Mouse (Mus musculus) bone marrow, adult 2 months (tissue): ENCODE data around the gene Gm7929. TPM values are rescaled to one million over a fixed set of nuclear protein-coding genes. Genes with fewer than 3 reads are reported as not detected.
"Not testable (repeated sequence)": the region's sequence is repeated elsewhere in the genome, so short reads cannot be mapped to it uniquely, and the experiment has no call there.

Experiments used
- H3K27ac ChIP-seq: fragments of 200-500 bp; 2 replicates; pipeline ENCODE4 v1.5.1; 2012; ENCODE audit warnings: low read depth, mild to moderate bottlenecking, control low read depth, inconsistent platforms, low read length; ENCODE audit not compliant: control insufficient read depth, poor library complexity, insufficient read depth
- H3K4me1 ChIP-seq: fragments of 200-500 bp; 2 replicates; pipeline ENCODE4 v1.6.1; 2011; ENCODE audit warnings: low read length; ENCODE audit not compliant: control insufficient read depth, insufficient read depth
- H3K4me3 ChIP-seq: fragments of 200-500 bp; replicated peaks from 2 replicates; pipeline ENCODE3; 2011; ENCODE audit warnings: mild to moderate bottlenecking, low read depth, low read length, control low read depth; ENCODE audit not compliant: control insufficient read depth
- WGBS: fragments of 180-500 bp; shearing (Covaris S2); methylation state at CpG from one replicate; pipeline ENCODE4 v1.1.7; 2018; 5-methylcytosine and 5-hydroxymethylcytosine counted together
- polyA plus RNA-seq: library from polyadenylated mRNA; stranded (reverse); fragments of >200 nt; gene quantifications from 2 replicates; pipeline ENCODE4 v1.2.4, GENCODE M21; 2011; ENCODE audit warnings: low replicate concordance; ENCODE audit not compliant: missing spikeins, insufficient read depth, insufficient read length

Gm7929 gene
- not detected in 2 replicates for polyA plus RNA-seq

DNA sequence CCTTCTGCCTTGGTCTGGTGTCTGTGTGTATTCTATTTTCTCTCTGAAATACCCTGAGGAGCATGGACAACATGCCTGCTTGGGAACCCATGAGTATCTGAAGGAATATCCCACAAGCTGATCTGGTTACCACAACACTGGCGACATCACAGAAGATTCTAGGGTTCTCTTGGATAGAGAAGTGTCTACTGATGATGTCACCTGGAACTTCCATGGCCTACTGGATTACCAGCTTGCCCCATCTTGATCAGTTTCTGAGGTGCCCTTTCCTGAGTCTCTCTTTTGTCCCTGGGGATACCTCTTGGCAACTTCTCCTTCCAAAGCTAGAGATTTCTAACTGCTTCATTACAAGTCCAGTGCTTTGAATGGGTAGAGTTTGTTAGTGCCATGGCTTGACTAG, at the start of gene Gm7929:
Gm7929 (minus strand) TSS at position 101 of the 400 bp plus-strand sequence.
- not testable (repeated sequence) for H3K27ac ChIP-seq, H3K4me1 ChIP-seq, H3K4me3 ChIP-seq
- WGBS: 77% methylated on average over 1 of the region's 1 CpGs

DNA sequence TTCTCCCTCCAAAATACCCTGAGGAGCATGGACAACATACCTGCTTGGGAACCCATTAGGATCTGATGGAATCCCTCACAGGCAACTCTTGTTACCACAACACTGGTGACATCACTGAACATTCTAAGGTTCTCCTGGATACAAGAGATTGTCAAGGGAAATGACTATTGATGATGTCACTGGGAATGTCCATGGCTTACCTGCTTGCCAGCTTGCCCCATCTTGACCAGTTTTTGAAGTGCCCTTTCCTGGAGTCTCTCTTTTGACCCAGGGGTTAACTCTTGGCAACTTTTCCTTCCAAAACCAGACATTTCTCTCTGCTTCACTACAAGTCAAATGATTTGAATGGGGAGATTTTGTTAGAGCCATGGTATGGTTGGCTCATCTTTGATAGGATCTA, 21.9 kb upstream of the Gm7929 start, which contains the start of gene Gm47189:
Gm47189 (minus strand) TSS at position 101 of the 400 bp plus-strand sequence.
- not testable (repeated sequence) for H3K4me3 ChIP-seq, H3K4me1 ChIP-seq, H3K27ac ChIP-seq

DNA sequence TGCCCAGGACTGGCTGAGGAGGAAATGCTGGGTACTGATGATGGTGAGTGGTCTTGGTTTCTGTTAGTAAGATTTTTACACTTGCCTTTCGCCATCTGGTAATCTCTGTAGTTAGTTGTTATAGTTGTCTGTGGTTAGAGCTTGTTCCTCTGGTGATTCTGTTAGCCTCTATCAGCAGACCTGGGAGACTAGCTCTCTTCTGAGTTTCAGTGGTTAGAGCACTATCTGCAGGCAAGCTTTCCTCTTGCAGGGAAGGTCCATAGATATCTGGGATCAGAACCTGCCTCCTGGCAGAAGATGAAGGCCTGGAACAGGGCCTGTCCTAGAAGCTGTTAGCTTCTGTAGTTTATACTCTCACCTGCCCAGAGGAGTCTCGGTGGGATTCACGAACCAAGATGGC, 5.5 kb upstream of the Gm7929 start:
- not testable (repeated sequence) for H3K27ac ChIP-seq, H3K4me3 ChIP-seq, H3K4me1 ChIP-seq
- WGBS: 84% methylated on average over 3 of the region's 3 CpGs

DNA sequence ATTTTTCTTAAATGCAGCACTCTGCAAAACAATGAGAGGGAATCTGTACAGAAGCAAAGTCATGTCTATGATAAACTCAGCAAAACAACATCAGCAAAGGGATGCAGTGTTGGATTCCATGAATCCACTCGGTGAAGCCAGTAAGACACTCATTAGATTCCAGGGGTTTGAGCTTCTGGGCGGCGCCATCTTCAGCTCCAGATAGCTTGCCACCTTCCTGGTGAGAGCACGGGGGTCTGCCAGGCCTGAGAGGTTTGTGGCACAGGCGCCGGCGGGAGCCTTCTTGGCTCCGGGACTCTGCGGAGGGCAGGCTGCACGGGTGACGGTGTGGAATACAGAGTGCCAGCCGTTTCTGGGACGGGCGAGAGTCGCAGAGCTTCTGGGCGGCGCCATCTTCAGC, 27.0 kb downstream of the Gm7929 start:
- not testable (repeated sequence) for H3K4me3 ChIP-seq, H3K4me1 ChIP-seq
- WGBS: 70% methylated on average over 17 of the region's 17 CpGs

DNA sequence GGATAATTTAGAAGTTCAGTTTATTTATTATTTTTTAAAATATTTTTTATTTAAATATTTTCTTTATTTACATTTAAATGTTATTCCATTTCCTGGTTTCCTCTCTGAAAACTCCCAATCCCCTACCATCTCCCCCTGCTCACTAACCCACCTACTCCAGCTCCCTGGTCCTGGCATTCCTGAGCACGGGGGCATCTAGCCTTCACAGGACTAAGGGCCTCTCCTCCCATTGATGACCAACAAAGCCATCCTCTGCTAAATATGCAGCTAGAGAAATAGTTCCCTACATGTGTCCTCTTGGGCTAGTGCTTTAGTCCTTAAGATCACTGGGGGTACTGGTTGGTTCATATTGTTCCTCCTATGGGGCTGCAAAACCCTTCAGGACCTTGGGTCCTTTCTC, 33.2 kb downstream of the Gm7929 start:
- not testable (repeated sequence) for H3K4me1 ChIP-seq, H3K27ac ChIP-seq, H3K4me3 ChIP-seq
- WGBS: 66% methylated on average over 1 of the region's 1 CpGs

More for the DNA sequence above, 27.0 kb downstream of the Gm7929 start:
- not testable (repeated sequence) for H3K27ac ChIP-seq

DNA sequence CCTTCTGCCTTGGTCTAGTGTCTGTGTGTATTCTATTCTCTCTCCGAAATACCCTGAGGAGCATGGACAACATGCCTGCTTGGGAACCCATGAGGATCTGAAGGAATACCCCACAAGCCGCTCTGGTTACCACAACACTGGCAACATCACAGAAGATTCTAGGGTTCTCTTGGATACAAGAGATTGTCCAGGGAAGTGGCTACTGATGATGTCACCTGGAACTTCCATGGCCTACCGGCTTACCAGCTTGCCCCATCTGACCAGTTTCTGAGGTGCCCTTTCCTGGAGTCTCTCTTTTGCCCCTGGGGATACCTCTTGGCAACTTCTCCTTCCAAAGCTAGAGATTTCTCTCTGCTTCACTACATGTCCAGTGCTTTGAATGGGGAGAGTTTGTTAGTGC, 48.6 kb downstream of the Gm7929 start, which contains the start of gene Gm8068:
Gm8068 (minus strand) TSS at position 101 of the 400 bp plus-strand sequence.
- not testable (repeated sequence) for H3K27ac ChIP-seq, H3K4me3 ChIP-seq, H3K4me1 ChIP-seq
- WGBS: no CpG with 5 or more reads among the region's 3 CpGs

Other genes starting within 250 kb of the Gm7929 start
- not detected in 2 replicates for gene Gm7970, start 195.0 kb downstream of the Gm7929 start, polyA plus RNA-seq
- not detected in 2 replicates for gene 1700049E17Rik2, start 177.4 kb downstream of the Gm7929 start, polyA plus RNA-seq
- gene Gm3072, start 126.0 kb downstream of the Gm7929 start, polyA plus RNA-seq: not detected in 2 replicates
- gene Gm3676, start 104.1 kb downstream of the Gm7929 start, polyA plus RNA-seq: not detected in 2 replicates
- not detected in 2 replicates for gene Gm8068, start 48.7 kb downstream of the Gm7929 start, polyA plus RNA-seq
- gene Gm47189, start 21.8 kb upstream of the Gm7929 start, polyA plus RNA-seq: not detected in 2 replicates
- not detected in 2 replicates for gene Gm7980, start 156.7 kb upstream of the Gm7929 start, polyA plus RNA-seq
- gene 1700049E17Rik1, start 174.3 kb upstream of the Gm7929 start, polyA plus RNA-seq: not detected in 2 replicates
- gene 1700024B05Rik, start 193.4 kb upstream of the Gm7929 start, polyA plus RNA-seq: not detected in 2 replicates
- gene Gm6401, start 217.3 kb upstream of the Gm7929 start, polyA plus RNA-seq: not detected in 2 replicates
- not detected in 2 replicates for gene Gm3543, start 232.7 kb upstream of the Gm7929 start, polyA plus RNA-seq